Mouse (Mus musculus) liver, embryonic 12.5 days (tissue): ENCODE measurements at regions not wholly inside any gene's neighbourhood (a gene's known extent, or its start where the extent isn't known, plus 50 kb on each side); places are given as distances from the start of the nearest gene placed in this dataset.

ENCODE experiments used
- ATAC-seq: fragments of 200-750 bp; cut with Nextera tagmentation; 2 replicates; pipeline ENCODE4 v1.8.0; 2017; ENCODE audit warnings: moderate number of reproducible peaks, mild to moderate bottlenecking, moderate library complexity
- H3K27ac ChIP-seq: fragments of 300-500 bp; sonication (generic); 2 replicates; pipeline ENCODE4 v1.5.1; 2016; ENCODE audit warnings: mild to moderate bottlenecking
- H3K27me3 ChIP-seq: fragments of 300-500 bp; sonication (generic); replicated peaks from 2 replicates; pipeline ENCODE4 v1.6.1; 2016; ENCODE audit warnings: mild to moderate bottlenecking, moderate library complexity
- H3K36me3 ChIP-seq: fragments of 300-500 bp; sonication (generic); 2 replicates; pipeline ENCODE4 v1.6.1; 2016; ENCODE audit warnings: mild to moderate bottlenecking, moderate library complexity
- H3K4me1 ChIP-seq: fragments of 300-500 bp; sonication (generic); 2 replicates; pipeline ENCODE4 v1.6.1; 2016
- H3K4me2 ChIP-seq: fragments of 300-500 bp; sonication (generic); 2 replicates; pipeline ENCODE4 v1.6.1; 2016; ENCODE audit warnings: mild to moderate bottlenecking, moderate library complexity
- H3K4me3 ChIP-seq: fragments of 300-500 bp; sonication (generic); 2 replicates; pipeline ENCODE4 v1.5.1; 2016; ENCODE audit warnings: mild to moderate bottlenecking, moderate library complexity
- H3K9ac ChIP-seq: fragments of 300-500 bp; sonication (generic); 2 replicates; pipeline ENCODE4 v1.6.1; 2016; ENCODE audit warnings: mild to moderate bottlenecking, moderate library complexity
- H3K9me3 ChIP-seq: fragments of 300-500 bp; sonication (generic); replicated peaks from 2 replicates; pipeline ENCODE4 v1.6.1; 2016; ENCODE audit warnings: mild to moderate bottlenecking, moderate library complexity
- WGBS: fragments of 180-500 bp; shearing (Covaris S2); methylation state at CpG from one replicate; pipeline ENCODE4 v1.1.7; 2016; ENCODE audit not compliant: insufficient replicate concordance; 5-methylcytosine and 5-hydroxymethylcytosine counted together

GRCm38 (mm10) chr9:23083562-23083961, 139.3 kb upstream of the Bmper start:
- WGBS = 46% methylated on average over 17 of the region's 17 CpGs
- H3K4me3 ChIP-seq = no peak overlapping the region
- no peaks in the 10 kb centered on the region for H3K27me3 ChIP-seq
- ATAC-seq = no peak
- H3K36me3 ChIP-seq = no peaks in the 10 kb centered on the region
- H3K9me3 ChIP-seq = no peaks in the 10 kb centered on the region
- peak overlapping the region; percentile 20; the same call in 1 of the 2 replicates for H3K4me2 ChIP-seq
- no peaks in the 10 kb centered on the region for H3K4me1 ChIP-seq
- H3K27ac ChIP-seq = no peak overlapping the region
- H3K9ac ChIP-seq = no peak overlapping the region

GRCm38 (mm10) chr9:23089339-23089738, 133.5 kb upstream of the Bmper start:
- Histone ChIP-seq H3K9me3 (no peaks in the 10 kb centered on the region), H3K36me3 (no peaks in the 10 kb centered on the region), H3K9ac (no peak overlapping the region), H3K4me3 (no peak overlapping the region), H3K27ac (no peak overlapping the region), H3K4me2 (no peak overlapping the region), H3K27me3 (no peaks in the 10 kb centered on the region), H3K4me1 (no peaks in the 10 kb centered on the region)
- WGBS = 67% methylated on average over 2 of the region's 2 CpGs
- no peak for ATAC-seq

- Histone ChIP-seq H3K27ac (no peak overlapping the region), H3K4me3 (no peak overlapping the region), H3K4me2 (no peak overlapping the region), H3K27me3 (no peaks in the 10 kb centered on the region), H3K9ac (no peak overlapping the region), H3K9me3 (no peaks in the 10 kb centered on the region), H3K36me3 (no peaks in the 10 kb centered on the region), H3K4me1 (no peaks in the 10 kb centered on the region)
- 62% methylated on average over 11 of the region's 11 CpGs for WGBS
- ATAC-seq = no peak
These were observed 125.6 kb upstream of the Bmper start for GRCm38 (mm10) chr9:23097134-23097789.

GRCm38 (mm10) chr9:23101584-23101983, 121.3 kb upstream of the Bmper start:
- no peaks in the 10 kb centered on the region for H3K36me3 ChIP-seq
- H3K9me3 ChIP-seq = no peaks in the 10 kb centered on the region
- H3K9ac ChIP-seq = no peak overlapping the region
- ATAC-seq = no peak
- no peak overlapping the region for H3K27ac ChIP-seq
- no peaks in the 10 kb centered on the region for H3K4me1 ChIP-seq
- no peaks in the 10 kb centered on the region for H3K27me3 ChIP-seq
- H3K4me2 ChIP-seq = no peak overlapping the region
- no peak overlapping the region for H3K4me3 ChIP-seq

GRCm38 (mm10) chr9:23101990-23102796, 120.7 kb upstream of the Bmper start:
- no peaks in the 10 kb centered on the region for H3K36me3 ChIP-seq
- no peak overlapping the region for H3K27ac ChIP-seq
- WGBS = 77% methylated on average over 9 of the region's 9 CpGs
- no peak overlapping the region for H3K9ac ChIP-seq
- no peaks in the 10 kb centered on the region for H3K4me1 ChIP-seq
- ATAC-seq = no peak
- H3K4me3 ChIP-seq = no peak overlapping the region
- no peak overlapping the region for H3K4me2 ChIP-seq
- no peaks in the 10 kb centered on the region for H3K9me3 ChIP-seq
- no peaks in the 10 kb centered on the region for H3K27me3 ChIP-seq

- no peak for ATAC-seq
- Histone ChIP-seq H3K4me3 (no peak overlapping the region), H3K9ac (no peak overlapping the region), H3K27ac (no peak overlapping the region), H3K4me1 (no peaks in the 10 kb centered on the region), H3K4me2 (no peak overlapping the region), H3K9me3 (no peaks in the 10 kb centered on the region), H3K27me3 (no peaks in the 10 kb centered on the region), H3K36me3 (no peaks in the 10 kb centered on the region)
- 49% methylated on average over 6 of the region's 6 CpGs for WGBS
These were observed 111.4 kb upstream of the Bmper start for GRCm38 (mm10) chr9:23111500-23111899.

GRCm38 (mm10) chr9:23115026-23115425, 107.8 kb upstream of the Bmper start:
- Histone ChIP-seq H3K9me3 (no peaks in the 10 kb centered on the region), H3K27me3 (no peaks in the 10 kb centered on the region), H3K4me2 (no peak overlapping the region), H3K9ac (no peak overlapping the region), H3K4me1 (no peaks in the 10 kb centered on the region), H3K27ac (no peak overlapping the region), H3K36me3 (no peaks in the 10 kb centered on the region), H3K4me3 (no peak overlapping the region)
- 20% methylated on average over 5 of the region's 5 CpGs for WGBS
- ATAC-seq = no peak

- ATAC-seq = no peak
- Histone ChIP-seq H3K9me3 (no peaks in the 10 kb centered on the region), H3K4me3 (no peak overlapping the region), H3K4me1 (no peaks in the 10 kb centered on the region), H3K9ac (no peak overlapping the region), H3K27me3 (no peaks in the 10 kb centered on the region), H3K4me2 (no peak overlapping the region), H3K36me3 (no peaks in the 10 kb centered on the region), H3K27ac (no peak overlapping the region)
- 20% methylated on average over 5 of the region's 5 CpGs for WGBS
These were observed 107.3 kb upstream of the Bmper start for GRCm38 (mm10) chr9:23115540-23115939.

- Histone ChIP-seq H3K9ac (no peak overlapping the region), H3K27me3 (no peaks in the 10 kb centered on the region), H3K4me3 (no peak overlapping the region), H3K9me3 (no peaks in the 10 kb centered on the region), H3K4me2 (no peak overlapping the region), H3K36me3 (no peaks in the 10 kb centered on the region), H3K27ac (no peak overlapping the region), H3K4me1 (no peaks in the 10 kb centered on the region)
- no peak for ATAC-seq
- 21% methylated on average over 1 of the region's 1 CpGs for WGBS
These were observed 106.6 kb upstream of the Bmper start for GRCm38 (mm10) chr9:23116311-23116710.

- no peaks in the 10 kb centered on the region for H3K4me1 ChIP-seq
- ATAC-seq = no peak
- no peaks in the 10 kb centered on the region for H3K36me3 ChIP-seq
These were observed 103.1 kb upstream of the Bmper start for GRCm38 (mm10) chr9:23119811-23120210.

GRCm38 (mm10) chr9:23120814-23121213, 102.1 kb upstream of the Bmper start:
- Histone ChIP-seq H3K4me3 (no peak overlapping the region), H3K27me3 (no peaks in the 10 kb centered on the region), H3K4me1 (no peaks in the 10 kb centered on the region), H3K9me3 (no peaks in the 10 kb centered on the region), H3K9ac (no peak overlapping the region), H3K4me2 (no peak overlapping the region), H3K36me3 (no peaks in the 10 kb centered on the region), H3K27ac (no peak overlapping the region)
- 71% methylated on average over 2 of the region's 2 CpGs for WGBS
- no peak for ATAC-seq

More at GRCm38 (mm10) chr9:23119811-23120210, 103.1 kb upstream of the Bmper start:
- Histone ChIP-seq H3K27me3 (no peaks in the 10 kb centered on the region), H3K27ac (no peak overlapping the region), H3K9ac (no peak overlapping the region), H3K9me3 (no peaks in the 10 kb centered on the region), H3K4me3 (no peak overlapping the region), H3K4me2 (no peak overlapping the region)
- WGBS = 76% methylated on average over 4 of the region's 4 CpGs

- no peak overlapping the region for H3K9ac ChIP-seq
- ATAC-seq = no peak
- no peak overlapping the region for H3K4me2 ChIP-seq
- no peak overlapping the region for H3K4me3 ChIP-seq
- no peaks in the 10 kb centered on the region for H3K27me3 ChIP-seq
- H3K36me3 ChIP-seq = no peaks in the 10 kb centered on the region
- H3K4me1 ChIP-seq = no peaks in the 10 kb centered on the region
- H3K9me3 ChIP-seq = no peaks in the 10 kb centered on the region
- 70% methylated on average over 5 of the region's 5 CpGs for WGBS
- H3K27ac ChIP-seq = no peak overlapping the region
These were observed 100.4 kb upstream of the Bmper start for GRCm38 (mm10) chr9:23122524-23122923.
